Mouse (Mus musculus): ENCODE results near the gene Slc24a4. TPM values are rescaled to one million over a fixed set of nuclear protein-coding genes. Genes with fewer than 3 reads are reported as not detected.

Gene Slc24a4
- polyA plus RNA-seq, 1 experiment from 2014 or later = 0.18 TPM

DNA sequence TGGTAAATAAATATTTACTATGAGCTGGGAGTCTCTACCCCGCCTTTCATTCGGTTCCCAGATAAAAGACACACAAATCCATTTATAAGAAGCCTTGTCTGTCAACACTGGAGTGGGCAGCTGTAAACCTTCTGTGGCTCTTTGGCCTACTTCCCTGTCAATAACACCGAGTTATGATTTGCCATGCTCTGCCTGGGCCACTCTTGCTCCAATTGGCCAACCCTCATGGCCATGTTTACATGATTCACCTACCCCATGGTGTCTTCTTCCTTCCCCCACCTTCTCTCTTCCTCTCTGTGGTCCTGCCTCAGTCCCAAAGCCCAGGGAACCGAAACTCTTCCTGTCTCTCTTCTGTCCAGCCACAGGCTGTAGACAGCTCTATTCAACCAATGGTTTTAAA, 168.4 kb downstream of the Slc24a4 start:
- Histone ChIP-seq H3K9ac (ENCODE audit: low read length) (no peak overlapping the region), H3K9me3 (replicated peaks; ENCODE audit: control insufficient read depth, low read length) (no peaks in the 10 kb centered on the region), H3K36me3 (ENCODE audit: control insufficient read depth, insufficient read depth, low read length) (no peaks in the 10 kb centered on the region), H3K4me1 (ENCODE audit: control insufficient read depth, insufficient read depth, low read length) (peaks cover 21% of the 10 kb centered on the region), H3K4me2 (ENCODE audit: low read depth, low read length) (no peak overlapping the region), H3K4me3 (replicated peaks; ENCODE audit: low read length) (no peak overlapping the region), H3K27ac (ENCODE audit: low read length) (no peak overlapping the region), H3K27me3 (ENCODE audit: control insufficient read depth, insufficient read depth, low read length) (no peaks in the 10 kb centered on the region)
- 59% methylated on average over 4 of the region's 4 CpGs for WGBS
- ATAC-seq (ENCODE audit: insufficient read depth, low FRiP score) = no peak

DNA sequence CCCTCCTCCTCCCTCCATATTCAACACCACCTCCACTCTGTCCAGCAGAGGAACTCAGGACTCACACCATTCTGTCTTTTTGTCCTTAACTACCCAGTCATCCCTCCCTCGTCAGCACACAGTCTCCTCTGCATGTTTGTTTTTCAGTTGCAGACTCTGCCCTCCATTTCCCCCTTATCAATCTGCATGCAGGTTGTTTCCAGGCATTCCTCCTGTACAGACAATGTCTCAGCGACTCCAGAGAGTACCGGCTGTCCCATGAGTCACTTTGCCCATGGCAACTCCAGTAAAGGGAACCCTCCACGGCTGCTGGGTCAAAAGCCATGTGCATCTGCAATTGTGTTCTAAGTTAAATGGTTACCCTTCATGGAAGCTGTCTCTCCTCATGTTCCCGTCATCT, 170.7 kb downstream of the Slc24a4 start:
- no peak overlapping the region for H3K9ac ChIP-seq (ENCODE audit: low read length)
- no peak overlapping the region for H3K4me2 ChIP-seq (ENCODE audit: low read depth, low read length)
- no peak for ATAC-seq (ENCODE audit: insufficient read depth, low FRiP score)
- no peaks in the 10 kb centered on the region for H3K9me3 ChIP-seq (replicated peaks; ENCODE audit: control insufficient read depth, low read length)
- H3K27ac ChIP-seq (ENCODE audit: low read length) = no peak overlapping the region
- no peaks in the 10 kb centered on the region for H3K36me3 ChIP-seq (ENCODE audit: control insufficient read depth, insufficient read depth, low read length)
- H3K27me3 ChIP-seq (ENCODE audit: control insufficient read depth, insufficient read depth, low read length) = no peaks in the 10 kb centered on the region
- WGBS = 50% methylated on average over 5 of the region's 5 CpGs
- no peak overlapping the region for H3K4me3 ChIP-seq (replicated peaks; ENCODE audit: low read length)
- H3K4me1 ChIP-seq (ENCODE audit: control insufficient read depth, insufficient read depth, low read length) = peaks cover 36% of the 10 kb centered on the region

DNA sequence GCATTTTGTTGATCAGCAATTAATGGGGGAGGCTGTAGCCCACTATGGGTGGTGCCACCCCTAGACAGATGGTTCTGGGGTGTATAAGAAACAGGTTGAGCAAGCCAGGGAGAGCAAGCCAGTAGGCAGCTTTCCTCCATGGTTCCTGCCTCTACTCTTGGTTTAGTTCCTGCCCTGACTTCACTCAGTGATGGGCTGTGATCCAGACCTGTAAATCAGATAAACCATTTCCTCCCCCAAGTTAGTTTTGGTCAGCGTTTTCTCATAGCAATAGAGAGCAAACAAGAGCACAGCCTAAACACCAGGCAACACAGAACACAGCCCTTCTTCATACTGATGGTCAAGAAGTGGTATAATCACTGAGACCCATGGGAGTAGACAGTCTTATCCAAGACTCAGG, 173.1 kb downstream of the Slc24a4 start:
- Histone ChIP-seq H3K9me3 (replicated peaks; ENCODE audit: control insufficient read depth, low read length) (no peaks in the 10 kb centered on the region), H3K4me3 (replicated peaks; ENCODE audit: low read length) (no peak overlapping the region), H3K36me3 (ENCODE audit: control insufficient read depth, insufficient read depth, low read length) (no peaks in the 10 kb centered on the region), H3K27me3 (ENCODE audit: control insufficient read depth, insufficient read depth, low read length) (no peaks in the 10 kb centered on the region), H3K4me1 (ENCODE audit: control insufficient read depth, insufficient read depth, low read length) (peaks cover 45% of the 10 kb centered on the region), H3K9ac (ENCODE audit: low read length) (no peak overlapping the region), H3K4me2 (ENCODE audit: low read depth, low read length) (no peak overlapping the region), H3K27ac (ENCODE audit: low read length) (peak overlapping the region; percentile 6; the same call in 1 of the 2 replicates)
- no peak for ATAC-seq (ENCODE audit: insufficient read depth, low FRiP score)
- WGBS = 67% methylated on average over 1 of the region's 1 CpGs

DNA sequence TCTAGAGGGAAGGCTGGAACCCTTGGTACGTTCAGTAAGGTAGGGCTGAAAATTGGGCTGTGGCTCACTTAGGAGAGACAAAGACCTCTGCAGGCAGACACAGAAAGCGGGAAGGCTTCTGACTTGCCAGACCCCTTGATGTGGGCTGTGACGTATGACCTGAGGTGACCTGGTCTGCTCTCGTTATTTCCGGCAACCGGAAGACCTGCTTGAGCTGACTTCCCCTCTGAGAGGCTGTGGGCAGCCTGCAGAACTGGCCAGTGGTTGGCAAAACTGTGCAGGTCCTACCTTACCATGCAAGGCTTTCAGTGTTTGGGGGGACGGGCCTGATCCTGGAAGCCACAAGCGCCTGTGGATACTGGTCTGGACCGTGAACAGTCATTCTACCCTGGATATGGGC, 173.8 kb downstream of the Slc24a4 start:
- H3K36me3 ChIP-seq (ENCODE audit: control insufficient read depth, insufficient read depth, low read length) = no peaks in the 10 kb centered on the region
- ATAC-seq (ENCODE audit: insufficient read depth, low FRiP score) = peak; percentile 5; the same call in 1 of the 2 replicates
- no peaks in the 10 kb centered on the region for H3K9me3 ChIP-seq (replicated peaks; ENCODE audit: control insufficient read depth, low read length)
- WGBS = 66% methylated on average over 9 of the region's 9 CpGs
- peaks cover 45% of the 10 kb centered on the region for H3K4me1 ChIP-seq (ENCODE audit: control insufficient read depth, insufficient read depth, low read length)
- H3K27ac ChIP-seq (ENCODE audit: low read length) = peak overlapping the region; percentile 6; the same call in 1 of the 2 replicates
- no peaks in the 10 kb centered on the region for H3K27me3 ChIP-seq (ENCODE audit: control insufficient read depth, insufficient read depth, low read length)
- no peak overlapping the region for H3K4me3 ChIP-seq (replicated peaks; ENCODE audit: low read length)
- H3K4me2 ChIP-seq (ENCODE audit: low read depth, low read length) = no peak overlapping the region
- no peak overlapping the region for H3K9ac ChIP-seq (ENCODE audit: low read length)

DNA sequence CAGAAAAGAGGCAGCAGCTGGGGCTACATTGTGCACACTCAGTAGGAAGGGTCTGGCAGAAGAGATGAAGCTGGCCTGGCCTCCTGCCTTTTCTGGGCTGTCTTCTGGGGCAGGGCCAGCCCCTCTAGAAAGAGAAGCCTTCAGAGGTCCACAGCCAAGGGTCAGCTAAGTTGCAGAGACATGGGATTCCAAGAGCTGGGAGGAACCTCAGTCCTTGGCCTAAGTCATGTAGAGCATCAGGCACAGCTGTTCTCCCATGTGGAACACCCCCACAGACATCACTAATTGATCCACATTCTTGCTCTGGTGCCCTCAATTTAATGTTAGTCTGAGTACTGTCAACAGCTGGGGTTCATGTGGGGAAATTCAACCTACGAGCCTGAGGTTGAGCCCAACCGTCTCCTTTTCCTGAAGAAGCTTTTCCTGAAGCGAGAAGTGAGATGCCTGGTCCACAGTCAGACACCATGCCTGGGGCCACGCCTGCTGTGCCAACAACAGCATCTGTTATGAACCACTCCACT, 174.4 kb downstream of the Slc24a4 start:
- H3K4me1 ChIP-seq (ENCODE audit: control insufficient read depth, insufficient read depth, low read length) = peaks cover 50% of the 10 kb centered on the region
- H3K36me3 ChIP-seq (ENCODE audit: control insufficient read depth, insufficient read depth, low read length) = no peaks in the 10 kb centered on the region
- WGBS = 54% methylated on average over 4 of the region's 4 CpGs
- no peak overlapping the region for H3K9ac ChIP-seq (ENCODE audit: low read length)
- H3K9me3 ChIP-seq (replicated peaks; ENCODE audit: control insufficient read depth, low read length) = no peaks in the 10 kb centered on the region
- no peak overlapping the region for H3K4me3 ChIP-seq (replicated peaks; ENCODE audit: low read length)
- H3K4me2 ChIP-seq (ENCODE audit: low read depth, low read length) = no peak overlapping the region
- no peaks in the 10 kb centered on the region for H3K27me3 ChIP-seq (ENCODE audit: control insufficient read depth, insufficient read depth, low read length)
- H3K27ac ChIP-seq (ENCODE audit: low read length) = peak overlapping the region; percentile 70
- ATAC-seq (ENCODE audit: insufficient read depth, low FRiP score) = peak; percentile 76

DNA sequence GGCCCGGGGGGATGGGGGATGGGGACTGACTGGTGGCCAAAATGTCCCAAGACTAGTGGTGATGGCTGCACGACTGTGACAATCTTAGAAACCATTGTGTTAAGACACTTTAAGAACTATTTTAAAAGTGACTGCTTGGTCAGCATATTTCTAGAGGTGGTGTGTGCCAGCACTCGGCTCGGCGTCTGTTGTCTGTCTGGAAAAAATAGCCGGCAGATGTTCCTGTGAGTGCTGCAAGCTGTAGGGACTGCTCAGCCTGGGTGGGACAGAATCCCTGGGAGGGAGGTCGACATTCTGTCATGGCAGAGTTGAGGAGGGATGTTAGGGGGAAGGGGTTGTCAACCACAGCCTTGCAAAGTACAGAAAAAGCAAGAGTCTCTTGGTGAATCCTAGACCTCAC, 175.3 kb downstream of the Slc24a4 start:
- Histone ChIP-seq H3K4me1 (ENCODE audit: control insufficient read depth, insufficient read depth, low read length) (peaks cover 60% of the 10 kb centered on the region), H3K27me3 (ENCODE audit: control insufficient read depth, insufficient read depth, low read length) (no peaks in the 10 kb centered on the region), H3K36me3 (ENCODE audit: control insufficient read depth, insufficient read depth, low read length) (no peaks in the 10 kb centered on the region), H3K9me3 (replicated peaks; ENCODE audit: control insufficient read depth, low read length) (no peaks in the 10 kb centered on the region), H3K9ac (ENCODE audit: low read length) (no peak overlapping the region), H3K4me3 (replicated peaks; ENCODE audit: low read length) (no peak overlapping the region), H3K27ac (ENCODE audit: low read length) (peak overlapping the region; percentile 70), H3K4me2 (ENCODE audit: low read depth, low read length) (no peak overlapping the region)
- WGBS = 24% methylated on average over 7 of the region's 7 CpGs
- ATAC-seq (ENCODE audit: insufficient read depth, low FRiP score) = no peak

DNA sequence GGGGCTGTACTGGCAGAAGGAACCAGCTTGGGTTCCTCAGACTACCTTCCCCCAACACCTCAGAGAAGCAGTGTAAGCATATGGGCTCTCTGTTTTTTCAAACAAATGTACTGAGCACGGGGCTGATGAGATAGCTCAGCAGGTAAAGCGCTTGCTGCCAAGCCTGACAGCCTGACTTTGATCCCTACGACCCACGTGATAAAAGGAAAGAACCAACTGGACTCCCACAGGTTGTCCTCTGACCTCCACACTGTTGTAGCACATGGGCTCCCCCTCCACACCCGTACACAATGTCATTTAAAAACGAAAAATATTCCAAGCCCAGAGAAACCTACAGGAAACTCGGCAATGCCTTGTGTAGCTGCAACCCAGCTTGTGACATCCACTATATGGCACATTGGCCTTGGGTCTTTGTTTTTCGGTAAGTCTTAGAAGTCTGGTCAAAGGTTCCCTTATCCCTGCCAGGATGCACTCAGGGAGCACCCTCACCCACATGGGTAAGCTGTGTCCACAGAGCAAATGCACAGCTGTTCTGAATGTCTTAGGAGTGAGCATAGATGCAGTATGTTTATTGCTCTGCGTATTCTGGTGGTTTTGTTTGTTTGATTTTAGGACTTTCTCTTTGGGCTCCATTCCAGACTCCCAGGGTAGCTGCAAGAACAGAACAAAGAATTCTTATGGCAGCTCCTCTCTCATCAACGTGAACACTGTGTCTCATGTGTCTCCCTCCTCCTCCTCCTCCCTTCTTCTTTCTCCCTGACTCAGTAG, 176.7 kb downstream of the Slc24a4 start:
- ATAC-seq (ENCODE audit: insufficient read depth, low FRiP score) = no peak
- no peaks in the 10 kb centered on the region for H3K27me3 ChIP-seq (ENCODE audit: control insufficient read depth, insufficient read depth, low read length)
- no peak overlapping the region for H3K9ac ChIP-seq (ENCODE audit: low read length)
- no peaks in the 10 kb centered on the region for H3K9me3 ChIP-seq (replicated peaks; ENCODE audit: control insufficient read depth, low read length)
- no peaks in the 10 kb centered on the region for H3K36me3 ChIP-seq (ENCODE audit: control insufficient read depth, insufficient read depth, low read length)
- 43% methylated on average over 10 of the region's 10 CpGs for WGBS
- H3K27ac ChIP-seq (ENCODE audit: low read length) = peak overlapping the region; percentile 35; the same call in 1 of the 2 replicates
- H3K4me3 ChIP-seq (replicated peaks; ENCODE audit: low read length) = no peak overlapping the region
- peaks cover 57% of the 10 kb centered on the region for H3K4me1 ChIP-seq (ENCODE audit: control insufficient read depth, insufficient read depth, low read length)
- no peak overlapping the region for H3K4me2 ChIP-seq (ENCODE audit: low read depth, low read length)

DNA sequence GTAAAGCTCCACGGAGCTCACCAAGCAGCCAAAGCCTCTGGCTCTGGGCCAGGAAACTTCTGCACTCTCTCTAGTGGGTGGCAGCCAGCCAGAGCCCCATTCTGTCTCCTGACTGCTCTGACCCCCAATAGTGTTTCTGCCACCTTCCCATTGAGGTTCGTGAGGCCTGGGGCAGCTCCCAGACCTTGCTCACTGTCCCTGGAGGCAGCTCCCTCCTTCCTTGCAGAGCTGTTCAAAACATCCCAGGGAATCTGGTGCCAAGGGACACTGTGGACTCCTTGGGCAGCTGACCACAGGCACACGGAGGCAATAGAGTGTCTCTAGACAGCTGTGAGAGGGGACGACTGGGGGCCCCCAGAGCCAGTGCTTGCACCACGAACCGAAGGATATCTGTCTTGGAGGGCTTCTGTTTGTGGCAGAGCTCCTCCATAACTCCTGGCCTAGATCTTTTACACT, 179.5 kb downstream of the Slc24a4 start:
- Histone ChIP-seq H3K27ac (ENCODE audit: low read length) (peak overlapping the region; percentile 65), H3K9ac (ENCODE audit: low read length) (peak overlapping the region; percentile 35), H3K4me1 (ENCODE audit: control insufficient read depth, insufficient read depth, low read length) (peaks cover 44% of the 10 kb centered on the region), H3K4me2 (ENCODE audit: low read depth, low read length) (no peak overlapping the region), H3K9me3 (replicated peaks; ENCODE audit: control insufficient read depth, low read length) (no peaks in the 10 kb centered on the region), H3K27me3 (ENCODE audit: control insufficient read depth, insufficient read depth, low read length) (no peaks in the 10 kb centered on the region), H3K4me3 (replicated peaks; ENCODE audit: low read length) (no peak overlapping the region), H3K36me3 (ENCODE audit: control insufficient read depth, insufficient read depth, low read length) (no peaks in the 10 kb centered on the region)
- ATAC-seq (ENCODE audit: insufficient read depth, low FRiP score) = 0 out of 2 replicates have a peak, but pooled peaks have one; percentile 31
- 37% methylated on average over 6 of the region's 6 CpGs for WGBS

DNA sequence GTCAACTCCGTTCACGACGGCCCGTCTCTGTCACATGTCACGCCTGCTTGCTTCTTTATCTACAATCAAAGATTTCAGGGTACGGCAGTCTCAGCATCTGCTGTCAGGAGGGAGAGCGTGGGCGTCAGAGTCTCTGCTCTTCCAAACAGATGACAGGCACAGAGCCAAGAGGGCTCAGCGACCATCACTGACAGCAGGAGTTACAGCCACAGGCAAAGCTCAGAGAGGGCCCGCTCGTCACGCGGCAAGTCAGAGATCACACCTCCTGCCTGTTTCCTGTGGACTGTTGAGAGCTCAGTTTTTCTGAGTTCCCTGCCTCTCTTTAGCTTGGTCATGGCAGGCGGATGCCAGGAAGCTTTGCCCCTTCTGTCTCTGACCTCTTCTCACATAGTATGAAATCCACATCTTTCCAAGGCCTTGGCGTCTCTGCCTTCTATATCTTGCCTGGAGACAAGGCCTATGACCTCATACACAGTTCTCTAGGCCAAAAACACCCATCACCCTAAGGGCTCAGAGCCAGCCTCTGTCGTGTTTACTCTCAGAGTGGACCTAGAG, 180.0 kb downstream of the Slc24a4 start:
- H3K9me3 ChIP-seq (replicated peaks; ENCODE audit: control insufficient read depth, low read length) = no peaks in the 10 kb centered on the region
- no peaks in the 10 kb centered on the region for H3K27me3 ChIP-seq (ENCODE audit: control insufficient read depth, insufficient read depth, low read length)
- H3K4me3 ChIP-seq (replicated peaks; ENCODE audit: low read length) = no peak overlapping the region
- WGBS = 36% methylated on average over 16 of the region's 16 CpGs
- H3K4me1 ChIP-seq (ENCODE audit: control insufficient read depth, insufficient read depth, low read length) = peaks cover 39% of the 10 kb centered on the region
- peak overlapping the region; percentile 65 for H3K27ac ChIP-seq (ENCODE audit: low read length)
- ATAC-seq (ENCODE audit: insufficient read depth, low FRiP score) = peak; percentile 13; the same call in 1 of the 2 replicates
- no peaks in the 10 kb centered on the region for H3K36me3 ChIP-seq (ENCODE audit: control insufficient read depth, insufficient read depth, low read length)
- no peak overlapping the region for H3K4me2 ChIP-seq (ENCODE audit: low read depth, low read length)
- H3K9ac ChIP-seq (ENCODE audit: low read length) = peak overlapping the region; percentile 35; the same call in 1 of the 2 replicates

All from stomach, embryonic 16.5 days (tissue).